Mouse (Mus musculus) hematopoietic multipotent progenitor cell, adult 10-12 weeks (in vitro differentiated cells): Measurements from ENCODE around the gene Anapc5. TPM values are rescaled to one million over a fixed set of nuclear protein-coding genes. Genes with fewer than 3 reads are reported as not detected.

Source experiments
- polyA plus RNA-seq: library from polyadenylated mRNA; stranded (reverse); fragments of >175 nt; gene quantifications from 2 replicates; pipeline ENCODE4 v1.2.3, GENCODE M21; 2012; ENCODE audit warnings: low replicate concordance

Anapc5 gene
- polyA plus RNA-seq, result 126 and 146 TPM in 2 replicates

GRCm38 (mm10) chr5:122820777-122821523 is at the start of gene Anapc5:
Gene Anapc5 (minus strand): TSS chr5:122821339.

DNA sequence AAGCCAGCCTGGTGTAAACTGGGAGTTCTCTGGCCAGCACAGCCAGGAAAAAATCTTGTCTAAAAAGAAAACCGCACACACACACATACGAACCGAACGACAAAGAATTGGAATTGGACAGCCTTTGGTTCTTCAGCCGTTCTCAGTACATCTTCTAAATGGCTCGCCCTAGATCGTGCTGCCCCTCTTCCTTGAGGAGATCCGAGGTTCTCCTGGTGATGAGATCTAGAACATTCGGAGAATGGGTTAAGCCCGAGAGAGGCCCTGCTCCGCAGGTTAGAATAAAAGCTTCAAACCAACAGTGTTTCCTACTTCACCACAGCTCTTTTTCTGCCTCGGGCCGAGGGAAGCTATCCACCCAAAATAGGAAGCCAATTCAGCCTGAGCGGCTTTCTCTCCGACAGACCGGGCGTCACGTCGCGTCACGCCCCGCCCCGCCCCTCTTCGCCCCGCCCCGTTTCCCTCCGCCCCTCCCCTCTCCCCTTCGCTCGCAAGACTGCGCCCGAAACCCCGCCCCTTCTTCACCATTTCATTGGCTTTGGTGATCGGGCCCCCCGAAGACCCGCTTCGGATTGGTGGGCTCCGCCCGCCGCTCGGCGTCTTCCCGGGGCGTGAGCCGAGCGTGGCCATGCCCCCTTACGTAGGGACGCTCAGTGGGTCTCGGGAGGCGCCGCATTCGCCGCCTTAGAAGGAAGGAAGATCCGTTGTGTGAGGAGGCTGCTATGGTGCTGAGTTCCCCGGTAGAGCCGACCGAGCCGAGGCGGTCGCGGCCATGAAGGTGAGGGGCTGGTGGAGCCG is 28.6 kb upstream of the Anapc5 start, which contains the start of gene Rnf34:
Rnf34 (plus strand) TSS at position 528 of the 798 bp plus-strand sequence.

GRCm38 (mm10) chr5:122779277-122779834 is 41.8 kb downstream of the Anapc5 start, which contains the start of gene Camkk2:
Gene Camkk2 (minus strand): TSS chr5:122779409.

Other genes starting within 250 kb of the Anapc5 start
- gene Ift81, start 206.8 kb downstream of the Anapc5 start, polyA plus RNA-seq, result 0.22 and 0.33 TPM in 2 replicates
- 10.0 and 13.6 TPM in 2 replicates for gene P2rx7, start 177.4 kb downstream of the Anapc5 start, polyA plus RNA-seq
- 15.4 and 26.5 TPM in 2 replicates for gene P2rx4, start 113.8 kb downstream of the Anapc5 start, polyA plus RNA-seq
- 46.6 and 93.2 TPM in 2 replicates for gene Camkk2, start 41.9 kb downstream of the Anapc5 start, polyA plus RNA-seq
- 8.2 and 22.9 TPM in 2 replicates for gene Rnf34, start 28.7 kb upstream of the Anapc5 start, polyA plus RNA-seq
- 53.8 and 83.6 TPM in 2 replicates for gene Kdm2b, start 168.5 kb upstream of the Anapc5 start, polyA plus RNA-seq
- gene Orai1, start 193.7 kb upstream of the Anapc5 start, polyA plus RNA-seq, result 66.9 and 80.3 TPM in 2 replicates
- not detected in 2 replicates for gene Morn3, start 225.7 kb upstream of the Anapc5 start, polyA plus RNA-seq
- 3.3 and 8.7 TPM in 2 replicates for gene Tmem120b, start 247.1 kb upstream of the Anapc5 start, polyA plus RNA-seq